Mouse (Mus musculus): ENCODE results near the gene Gm5617.

- TF ChIP-seq CTCF (IDR thresholded peaks at IDR 0.05; ENCODE audit: low read depth) (no peak), EP300 (IDR thresholded peaks at IDR 0.05; ENCODE audit: low read depth) (no peak)
Observed at GRCm38 (mm10) chr9:48532203-48532602, 37.0 kb downstream of the Gm5617 start.

All from liver, embryonic 14.5 days (tissue).